Mouse (Mus musculus) erythroid progenitor cell, adult 5-6 weeks (primary cell): ENCODE data around the gene Casc1. TPM values are rescaled to one million over a fixed set of nuclear protein-coding genes. Genes with fewer than 3 reads are reported as not detected.

Experiments used
- ATAC-seq: replicated peaks from 2 replicates; pipeline ENCODE4 v1.8.0; 2016; ENCODE audit warnings: moderate number of reproducible peaks, mild to moderate bottlenecking, moderate TSS enrichment, inconsistent platforms; ENCODE audit not compliant: poor library complexity, low FRiP score, severe bottlenecking
- total RNA-seq, 2 experiments: library from RNA; stranded (forward) in 1 of 2; stranded (reverse) in 1 of 2; fragments of 150-400 nt in 1 of 2; fragments of 186-747, 209-891 nt in 1 of 2; gene quantifications; 2 replicates each; pipeline versions ENCODE4 v1.2.3 to v1.2.4; 2015 to 2017; ENCODE audit warnings: low replicate concordance in 2 of 2

The Casc1 gene
- total RNA-seq (2015; ENCODE audit: low replicate concordance) (2.9 TPM in 2 replicates), total RNA-seq (2017; ENCODE audit: low replicate concordance) (0.45 and 4.4 TPM in 2 replicates)

GRCm38 (mm10) chr6:145210816-145211338 lies at the start of gene Casc1, which contains the start of gene Etfrf1:
Gene Casc1 (minus strand): TSS chr6:145211005.
Gene Etfrf1 (plus strand): TSS chr6:145211134.
- ATAC-seq, result peak; percentile 95

GRCm38 (mm10) chr6:145256701-145257073 lies 45.9 kb upstream of the Casc1 start:
- no peak for ATAC-seq

- no peak for ATAC-seq
These were observed 45.3 kb upstream of the Casc1 start for GRCm38 (mm10) chr6:145255952-145256700.

GRCm38 (mm10) chr6:145250820-145251219 lies 40.0 kb upstream of the Casc1 start:
- no peak for ATAC-seq

GRCm38 (mm10) chr6:145250185-145250791 lies 39.5 kb upstream of the Casc1 start, which contains the start of gene Kras:
Gene Kras (minus strand): TSS chr6:145250239.
- peak; percentile 84 for ATAC-seq

- peak; percentile 77 for ATAC-seq
These were observed 38.7 kb upstream of the Casc1 start for GRCm38 (mm10) chr6:145249291-145250184.

- no peak for ATAC-seq
These were observed 37.1 kb upstream of the Casc1 start for GRCm38 (mm10) chr6:145247886-145248285.

- ATAC-seq, result no peak
These were observed 36.0 kb upstream of the Casc1 start for GRCm38 (mm10) chr6:145246841-145247240.

- ATAC-seq, result no peak
These were observed 31.7 kb upstream of the Casc1 start for GRCm38 (mm10) chr6:145242521-145242920.

- ATAC-seq, result no peak
These were observed 29.5 kb upstream of the Casc1 start for GRCm38 (mm10) chr6:145240285-145240684.

- no peak for ATAC-seq
These were observed 26.3 kb upstream of the Casc1 start for GRCm38 (mm10) chr6:145237148-145237547.

- ATAC-seq, result no peak
These were observed 24.6 kb upstream of the Casc1 start for GRCm38 (mm10) chr6:145235367-145235766.

- no peak for ATAC-seq
These were observed 23.6 kb upstream of the Casc1 start for GRCm38 (mm10) chr6:145234391-145234790.

GRCm38 (mm10) chr6:145226296-145226695 lies 15.5 kb upstream of the Casc1 start:
- no peak for ATAC-seq

- ATAC-seq, result no peak
These were observed 13.4 kb upstream of the Casc1 start for GRCm38 (mm10) chr6:145224246-145224645.

- ATAC-seq, result no peak
These were observed 5.0 kb upstream of the Casc1 start for GRCm38 (mm10) chr6:145215826-145216225.

- ATAC-seq, result no peak
These were observed 3.1 kb upstream of the Casc1 start for GRCm38 (mm10) chr6:145213916-145214315.

GRCm38 (mm10) chr6:145211376-145212305 lies 836 bp upstream of the Casc1 start:
- peak; percentile 9; the same call in 1 of the 2 replicates for ATAC-seq
